Mouse (Mus musculus): ENCODE results near the gene Aldh3a1.

DNA sequence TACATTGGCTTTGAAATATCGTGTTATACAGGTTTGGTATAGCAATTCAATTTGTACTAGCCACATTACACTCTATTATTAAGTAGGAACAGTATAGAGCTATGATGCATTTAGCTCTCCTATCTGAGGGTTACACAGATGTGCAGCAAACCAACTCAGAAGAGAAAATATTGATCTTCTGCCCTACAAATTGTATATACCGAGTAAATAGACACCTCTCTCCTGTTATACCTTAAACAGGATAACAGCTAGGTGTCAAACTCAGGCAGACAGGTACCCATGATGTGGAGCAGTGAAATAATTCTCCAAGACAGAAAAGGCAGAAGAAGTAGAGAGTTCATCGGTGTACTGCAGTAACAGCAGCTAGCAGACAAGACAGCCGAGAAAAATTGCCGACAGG, 31.6 kb upstream of the Aldh3a1 start:
- TF ChIP-seq POLR2A (IDR thresholded peaks at IDR 0.05; ENCODE audit: borderline replicate concordance, extremely low read depth, low read depth, low read length) (no peak), CTCF (IDR thresholded peaks at IDR 0.05; ENCODE audit: insufficient read depth, low read length) (no peak)

Measured in lung, adult 2 months (tissue).